Mouse (Mus musculus): ENCODE results near the gene Fgd3. TPM values are rescaled to one million over a fixed set of nuclear protein-coding genes. Genes with fewer than 3 reads are reported as not detected.

Gene Fgd3
- total and polyA plus RNA-seq, 2 experiments from 2014 or later, result 1.6 to 8.4 TPM

DNA sequence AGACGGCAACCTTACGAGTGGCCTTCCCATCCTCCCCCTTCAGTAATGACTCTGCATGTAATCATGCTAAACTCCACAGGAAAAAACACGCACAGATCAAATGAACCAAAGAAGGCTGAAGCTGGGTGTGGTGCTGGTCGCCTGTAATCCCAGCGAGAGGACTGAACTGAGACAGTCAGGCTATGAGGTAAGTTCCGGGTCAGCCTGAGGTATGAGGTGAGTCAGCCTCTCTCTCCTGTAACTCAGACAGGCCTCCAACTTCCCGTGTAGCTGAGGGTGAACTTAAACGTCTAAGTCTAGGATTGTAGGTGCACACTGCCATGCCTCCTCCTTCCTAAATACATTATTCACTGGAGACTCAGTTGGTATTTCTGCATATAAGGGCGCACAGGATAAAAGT is 26.0 kb downstream of the Fgd3 start:
- Histone ChIP-seq H3K27ac (no peak overlapping the region), H3K27me3 (ENCODE audit: insufficient read depth, low read length) (no peaks in the 10 kb centered on the region), H3K36me3 (ENCODE audit: insufficient read depth, low read length) (no peaks in the 10 kb centered on the region), H3K9ac (replicated peaks; ENCODE audit: low read length) (no peak overlapping the region), H3K4me3 (ENCODE audit: low read length) (no peak overlapping the region), H3K9me3 (ENCODE audit: low read length) (no peaks in the 10 kb centered on the region), H3K4me2 (ENCODE audit: low read depth, low read length) (no peak overlapping the region), H3K4me1 (ENCODE audit: insufficient read depth, low read length) (no peaks in the 10 kb centered on the region)
- DNase-seq (ENCODE audit: low spot score) (no peak), ATAC-seq (no peak)
- 85% methylated on average over 9 of the region's 9 CpGs for WGBS
- no peak for TF ChIP-seq CTCF (IDR thresholded peaks at IDR 0.05; ENCODE audit: low read depth)

DNA sequence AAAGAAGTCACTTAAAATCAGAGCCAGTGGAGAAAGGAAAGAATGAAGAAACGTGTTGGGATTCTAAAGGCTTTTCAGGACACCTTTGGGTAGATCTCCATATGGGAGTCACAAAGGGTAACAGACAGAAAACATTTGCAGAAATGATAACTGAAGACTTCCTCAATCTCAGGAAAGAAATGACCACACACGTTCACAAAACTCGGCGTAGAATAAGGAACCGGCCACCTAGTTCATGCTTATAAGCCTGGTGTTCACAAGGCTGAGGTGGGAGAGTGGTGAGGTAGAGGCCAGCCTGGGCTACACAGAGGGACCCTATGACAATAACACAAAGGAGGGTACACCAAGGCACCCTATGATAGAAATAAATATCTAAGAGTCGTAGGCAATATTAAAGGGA is 28.2 kb downstream of the Fgd3 start:
- TF ChIP-seq CTCF (IDR thresholded peaks at IDR 0.05; ENCODE audit: low read depth), result no peak
- Histone ChIP-seq H3K9me3 (ENCODE audit: low read length) (no peaks in the 10 kb centered on the region), H3K9ac (replicated peaks; ENCODE audit: low read length) (no peak overlapping the region), H3K4me3 (ENCODE audit: low read length) (no peak overlapping the region), H3K27me3 (ENCODE audit: insufficient read depth, low read length) (no peaks in the 10 kb centered on the region), H3K4me2 (ENCODE audit: low read depth, low read length) (no peak overlapping the region), H3K4me1 (ENCODE audit: insufficient read depth, low read length) (no peaks in the 10 kb centered on the region), H3K27ac (no peak overlapping the region), H3K36me3 (ENCODE audit: insufficient read depth, low read length) (no peaks in the 10 kb centered on the region)
- WGBS, result 90% methylated on average over 6 of the region's 6 CpGs
- DNase-seq (ENCODE audit: low spot score), result no peak
- ATAC-seq, result no peak

DNA sequence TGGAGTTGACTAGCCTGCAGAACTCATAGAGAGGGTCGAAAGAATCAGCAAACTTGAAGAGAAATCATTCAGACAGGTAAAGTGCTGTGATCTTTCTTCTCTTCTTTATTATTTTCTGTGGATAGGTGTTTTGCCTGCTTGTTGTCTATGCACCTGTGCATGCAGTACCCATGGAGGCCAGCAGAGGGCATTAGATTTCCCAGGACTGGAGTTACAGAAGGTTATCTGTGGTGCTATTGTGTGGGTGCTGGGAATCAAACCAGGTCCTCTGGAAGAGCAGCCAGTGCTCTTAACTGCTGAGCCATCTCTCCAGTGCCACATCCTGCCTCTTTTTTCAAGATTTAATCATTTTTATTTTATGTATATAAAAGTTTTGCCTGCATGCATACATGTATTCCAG is 28.7 kb downstream of the Fgd3 start:
- no peak overlapping the region for H3K4me3 ChIP-seq (ENCODE audit: low read length)
- no peak overlapping the region for H3K27ac ChIP-seq
- no peaks in the 10 kb centered on the region for H3K36me3 ChIP-seq (ENCODE audit: insufficient read depth, low read length)
- DNase-seq (ENCODE audit: low spot score) (no peak), ATAC-seq (no peak)
- no peaks in the 10 kb centered on the region for H3K4me1 ChIP-seq (ENCODE audit: insufficient read depth, low read length)
- H3K27me3 ChIP-seq (ENCODE audit: insufficient read depth, low read length), result no peaks in the 10 kb centered on the region
- TF ChIP-seq CTCF (IDR thresholded peaks at IDR 0.05; ENCODE audit: low read depth), result peak; percentile 58
- 61% methylated on average over 1 of the region's 1 CpGs for WGBS
- H3K9ac ChIP-seq (replicated peaks; ENCODE audit: low read length), result no peak overlapping the region
- H3K9me3 ChIP-seq (ENCODE audit: low read length), result no peaks in the 10 kb centered on the region
- no peak overlapping the region for H3K4me2 ChIP-seq (ENCODE audit: low read depth, low read length)

DNA sequence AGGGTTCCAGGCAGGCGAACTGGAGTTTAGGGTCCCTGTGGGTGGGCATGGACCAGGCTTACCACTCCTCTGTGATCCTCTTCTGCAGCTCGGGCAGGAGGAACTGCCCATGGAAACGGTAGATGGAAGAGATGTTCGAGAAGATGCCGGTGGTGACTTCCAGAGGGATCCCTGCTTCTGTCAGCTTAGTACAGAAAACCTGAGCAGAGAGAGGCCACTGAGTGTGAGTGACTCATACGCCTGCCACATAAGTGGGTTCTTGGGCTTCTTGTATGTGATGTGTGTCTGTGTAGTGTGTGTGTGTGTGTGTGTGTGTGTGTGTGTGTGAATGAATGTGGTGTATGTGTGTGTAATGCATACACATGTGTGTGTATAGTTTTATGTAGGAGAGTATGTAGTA is 32.9 kb downstream of the Fgd3 start:
- Histone ChIP-seq H3K27ac (no peak overlapping the region), H3K4me2 (ENCODE audit: low read depth, low read length) (no peak overlapping the region), H3K36me3 (ENCODE audit: insufficient read depth, low read length) (no peaks in the 10 kb centered on the region), H3K4me1 (ENCODE audit: insufficient read depth, low read length) (no peaks in the 10 kb centered on the region), H3K4me3 (ENCODE audit: low read length) (no peak overlapping the region), H3K9ac (replicated peaks; ENCODE audit: low read length) (no peak overlapping the region), H3K27me3 (ENCODE audit: insufficient read depth, low read length) (no peaks in the 10 kb centered on the region), H3K9me3 (ENCODE audit: low read length) (no peaks in the 10 kb centered on the region)
- 93% methylated on average over 6 of the region's 6 CpGs for WGBS
- DNase-seq (ENCODE audit: low spot score) (no peak), ATAC-seq (no peak)
- TF ChIP-seq CTCF (IDR thresholded peaks at IDR 0.05; ENCODE audit: low read depth), result no peak

DNA sequence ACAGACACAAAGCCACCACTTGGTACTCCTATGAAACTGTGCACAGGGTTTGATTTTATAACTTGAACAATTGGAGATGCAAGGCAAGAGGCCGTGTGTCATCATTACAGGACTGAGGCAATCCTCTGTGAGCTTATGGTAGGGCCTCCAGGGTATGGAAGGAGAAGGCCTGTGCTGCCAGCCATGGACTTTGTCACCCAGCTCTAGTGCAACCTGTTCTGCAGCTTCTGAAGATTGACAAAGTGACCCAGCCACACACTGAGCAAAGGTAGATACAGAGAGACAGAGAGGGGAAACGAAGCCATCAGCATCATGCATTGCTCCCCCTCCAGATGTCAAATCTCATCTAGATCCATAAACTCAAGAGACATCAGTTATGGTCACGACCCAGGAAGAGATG is 33.4 kb downstream of the Fgd3 start:
- 80% methylated on average over 3 of the region's 3 CpGs for WGBS

DNA sequence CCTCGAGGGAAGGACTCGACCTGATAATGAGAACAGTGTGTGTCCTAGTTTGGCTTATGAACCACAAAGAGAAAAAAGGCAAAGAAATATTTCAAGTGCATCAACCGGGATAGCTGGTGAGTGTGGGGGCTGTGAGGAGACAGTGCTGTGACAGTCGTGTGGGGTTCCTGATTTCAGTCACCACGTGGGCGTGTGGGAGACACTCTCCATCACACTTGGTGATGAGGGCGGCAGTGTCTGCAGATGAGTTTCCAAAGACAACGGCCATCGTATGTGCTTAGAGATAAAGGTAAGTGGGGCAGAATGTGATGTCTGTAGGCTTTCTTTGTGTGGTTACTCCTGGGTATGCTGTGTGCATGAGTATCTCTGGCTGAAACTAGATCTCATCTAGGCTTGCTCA is 36.4 kb downstream of the Fgd3 start:
- no peak overlapping the region for H3K27ac ChIP-seq
- no peaks in the 10 kb centered on the region for H3K9me3 ChIP-seq (ENCODE audit: low read length)
- H3K9ac ChIP-seq (replicated peaks; ENCODE audit: low read length), result no peak overlapping the region
- no peak overlapping the region for H3K4me2 ChIP-seq (ENCODE audit: low read depth, low read length)
- no peak for ATAC-seq
- no peak overlapping the region for H3K4me3 ChIP-seq (ENCODE audit: low read length)
- H3K4me1 ChIP-seq (ENCODE audit: insufficient read depth, low read length), result no peaks in the 10 kb centered on the region
- 80% methylated on average over 9 of the region's 9 CpGs for WGBS
- DNase-seq (ENCODE audit: low spot score), result no peak
- TF ChIP-seq CTCF (IDR thresholded peaks at IDR 0.05; ENCODE audit: low read depth), result no peak
- peaks cover 10% of the 10 kb centered on the region; the same call in 1 of the 2 replicates for H3K36me3 ChIP-seq (ENCODE audit: insufficient read depth, low read length)
- H3K27me3 ChIP-seq (ENCODE audit: insufficient read depth, low read length), result no peaks in the 10 kb centered on the region

More for the DNA sequence above, 33.4 kb downstream of the Fgd3 start:
- no peak overlapping the region for H3K9ac ChIP-seq (replicated peaks; ENCODE audit: low read length)
- DNase-seq (ENCODE audit: low spot score), result no peak
- H3K4me3 ChIP-seq (ENCODE audit: low read length), result no peak overlapping the region
- ATAC-seq, result no peak
- no peaks in the 10 kb centered on the region for H3K9me3 ChIP-seq (ENCODE audit: low read length)
- H3K4me2 ChIP-seq (ENCODE audit: low read depth, low read length), result no peak overlapping the region
- H3K36me3 ChIP-seq (ENCODE audit: insufficient read depth, low read length), result no peaks in the 10 kb centered on the region
- no peaks in the 10 kb centered on the region for H3K27me3 ChIP-seq (ENCODE audit: insufficient read depth, low read length)
- no peak for TF ChIP-seq CTCF (IDR thresholded peaks at IDR 0.05; ENCODE audit: low read depth)
- H3K27ac ChIP-seq, result no peak overlapping the region
- no peaks in the 10 kb centered on the region for H3K4me1 ChIP-seq (ENCODE audit: insufficient read depth, low read length)

DNA sequence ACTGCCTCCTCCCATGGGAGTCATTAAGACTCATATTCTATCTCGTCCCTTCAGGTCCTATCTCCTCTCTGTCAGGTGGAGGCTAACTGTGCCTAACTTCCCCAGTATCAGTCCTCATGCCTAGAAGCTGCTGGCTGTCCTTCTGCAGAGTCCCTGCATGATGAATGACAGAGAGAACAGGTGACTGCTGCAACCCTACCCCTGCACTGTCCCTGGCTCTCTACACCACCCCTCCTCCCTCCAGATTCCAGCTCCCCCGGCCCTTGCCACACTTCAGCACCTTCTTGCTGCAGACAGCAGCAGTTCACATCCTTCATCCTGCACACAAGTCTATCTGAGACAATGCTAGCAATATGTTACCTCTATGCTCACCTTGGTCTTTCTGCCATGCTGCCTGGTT is 37.9 kb downstream of the Fgd3 start:
- no peak for TF ChIP-seq CTCF (IDR thresholded peaks at IDR 0.05; ENCODE audit: low read depth)
- Histone ChIP-seq H3K36me3 (ENCODE audit: insufficient read depth, low read length) (peaks cover 10% of the 10 kb centered on the region; the same call in 1 of the 2 replicates), H3K27ac (no peak overlapping the region), H3K9me3 (ENCODE audit: low read length) (no peaks in the 10 kb centered on the region), H3K4me3 (ENCODE audit: low read length) (no peak overlapping the region), H3K4me1 (ENCODE audit: insufficient read depth, low read length) (no peaks in the 10 kb centered on the region), H3K4me2 (ENCODE audit: low read depth, low read length) (no peak overlapping the region), H3K9ac (replicated peaks; ENCODE audit: low read length) (no peak overlapping the region), H3K27me3 (ENCODE audit: insufficient read depth, low read length) (no peaks in the 10 kb centered on the region)
- DNase-seq (ENCODE audit: low spot score) (no peak), ATAC-seq (no peak)
- WGBS, result 80% methylated on average over 2 of the region's 2 CpGs

Data from hindbrain, postnatal 0 days (tissue).